Mouse (Mus musculus): ENCODE results near the gene Gm27179. TPM values are rescaled to one million over a fixed set of nuclear protein-coding genes. Genes with fewer than 3 reads are reported as not detected.
"Not testable (repeated sequence)": the region's sequence is repeated elsewhere in the genome, so short reads cannot be mapped to it uniquely, and the experiment has no call there.

Gm27179 gene
- polyA plus RNA-seq, 1 experiment from 2014 or later = not detected

DNA sequence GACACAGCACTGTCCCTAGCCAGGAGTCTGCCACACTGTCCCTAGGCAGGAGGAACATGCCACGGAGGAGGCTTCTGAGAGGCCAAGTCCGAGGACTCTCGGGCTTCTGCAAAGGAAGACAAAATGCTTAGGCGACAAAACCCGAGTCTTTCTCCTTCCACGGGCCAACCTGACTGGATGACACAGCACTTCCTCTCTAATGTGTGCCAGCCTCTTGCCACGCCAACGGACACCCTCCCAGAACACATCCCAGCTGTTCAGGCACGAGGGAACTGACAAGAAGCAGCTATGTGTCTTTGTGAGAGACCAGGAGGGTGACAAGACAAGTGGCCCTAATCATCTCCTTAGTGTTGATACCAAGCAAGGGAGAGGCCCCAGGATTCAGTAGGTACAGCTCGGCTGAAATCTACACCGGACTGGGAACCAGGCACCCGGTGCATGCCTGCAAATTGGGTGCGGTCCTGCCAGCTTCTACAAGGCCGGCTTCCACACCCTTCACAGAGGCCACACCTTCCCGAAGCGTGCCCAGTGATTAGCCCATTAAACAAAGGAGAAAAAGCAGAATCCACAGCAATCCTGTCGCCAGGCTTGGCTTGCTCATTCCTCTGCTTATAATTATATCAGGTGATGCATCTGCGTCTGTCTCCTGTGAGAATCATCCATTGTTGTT lies 26.7 kb downstream of the Gm27179 start:
- not testable (repeated sequence) for ATAC-seq; H3K4me2 ChIP-seq (ENCODE audit: low read length); H3K27ac ChIP-seq (ENCODE audit: low read length); H3K9me3 ChIP-seq (ENCODE audit: control insufficient read depth, low read length); H3K27me3 ChIP-seq (replicated peaks; ENCODE audit: control insufficient read depth, insufficient read depth, low read length); H3K36me3 ChIP-seq (ENCODE audit: control insufficient read depth, insufficient read depth); H3K9ac ChIP-seq (replicated peaks; ENCODE audit: low read depth, low read length); H3K4me1 ChIP-seq (replicated peaks; ENCODE audit: control insufficient read depth, insufficient read depth, low read length); H3K4me3 ChIP-seq (replicated peaks; ENCODE audit: low read length)
- no CpG with 5 or more reads among the region's 18 CpGs for WGBS

DNA sequence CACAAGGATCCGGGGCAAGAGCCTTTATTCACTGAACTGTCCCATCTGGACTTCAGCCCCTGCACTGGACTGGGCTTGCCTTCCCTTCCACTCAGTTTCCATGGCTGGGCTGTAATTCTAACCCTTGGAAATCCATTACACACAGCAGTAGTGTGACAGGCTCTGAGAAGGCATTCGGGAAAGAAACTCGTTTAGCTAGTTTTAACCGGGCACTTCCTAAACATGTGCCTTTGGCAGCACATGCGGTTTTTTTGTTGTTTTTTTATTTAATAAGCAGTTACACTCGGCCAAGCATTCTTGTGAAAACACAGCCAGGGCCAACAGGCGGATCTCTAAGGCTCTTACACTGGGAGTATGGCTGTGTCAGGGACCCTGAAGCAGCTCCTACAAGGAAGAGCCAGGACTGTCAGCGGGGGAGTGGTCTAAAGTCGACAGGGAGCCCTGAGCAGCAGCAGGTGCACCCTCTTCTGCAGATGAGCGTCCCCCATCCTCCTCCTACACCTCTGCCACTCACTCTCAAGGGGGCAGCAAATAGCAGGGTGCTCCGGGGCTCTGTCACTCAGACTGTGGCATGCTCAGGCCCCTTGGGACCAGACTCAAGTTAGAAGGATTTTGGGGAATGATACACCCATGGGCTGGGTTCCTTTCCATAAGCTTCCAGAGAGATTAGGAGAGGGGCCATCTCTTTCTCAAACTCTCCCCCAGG lies 38.3 kb downstream of the Gm27179 start:
- ATAC-seq; H3K4me1 ChIP-seq (replicated peaks; ENCODE audit: control insufficient read depth, insufficient read depth, low read length); H3K27ac ChIP-seq (ENCODE audit: low read length); H3K27me3 ChIP-seq (replicated peaks; ENCODE audit: control insufficient read depth, insufficient read depth, low read length); H3K4me3 ChIP-seq (replicated peaks; ENCODE audit: low read length); H3K9ac ChIP-seq (replicated peaks; ENCODE audit: low read depth, low read length); H3K9me3 ChIP-seq (ENCODE audit: control insufficient read depth, low read length); H3K4me2 ChIP-seq (ENCODE audit: low read length); H3K36me3 ChIP-seq (ENCODE audit: control insufficient read depth, insufficient read depth): not testable (repeated sequence)
- WGBS = no CpG with 5 or more reads among the region's 11 CpGs

DNA sequence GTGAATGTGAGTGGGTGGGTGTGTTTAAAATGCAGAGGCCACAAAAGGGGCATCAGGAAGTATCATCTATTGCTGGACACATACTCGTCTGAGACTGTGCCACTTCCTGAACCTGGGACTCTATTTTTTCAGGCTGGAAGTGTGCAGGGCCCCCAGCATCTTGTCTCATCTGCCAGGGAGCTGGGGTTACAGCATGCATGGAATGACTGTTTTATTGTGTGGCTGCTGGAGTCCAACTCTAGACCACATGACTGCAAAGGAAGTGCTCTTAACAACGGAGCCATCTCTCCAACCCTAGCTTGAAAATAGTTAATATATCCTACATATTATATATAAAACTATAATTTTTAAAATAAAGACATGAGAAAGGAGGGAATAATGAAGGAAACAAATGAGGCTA lies 39.0 kb downstream of the Gm27179 start:
- H3K9ac ChIP-seq (replicated peaks; ENCODE audit: low read depth, low read length) = not testable (repeated sequence)

GRCm38 (mm10) chr14:69470122-69470708 lies 42.1 kb downstream of the Gm27179 start:
- no CpG with 5 or more reads among the region's 8 CpGs for WGBS
- not testable (repeated sequence) for H3K4me2 ChIP-seq (ENCODE audit: low read length); H3K36me3 ChIP-seq (ENCODE audit: control insufficient read depth, insufficient read depth)

More for the DNA sequence above, 39.0 kb downstream of the Gm27179 start:
- not testable (repeated sequence) for H3K4me2 ChIP-seq (ENCODE audit: low read length); H3K36me3 ChIP-seq (ENCODE audit: control insufficient read depth, insufficient read depth); H3K27me3 ChIP-seq (replicated peaks; ENCODE audit: control insufficient read depth, insufficient read depth, low read length); H3K4me1 ChIP-seq (replicated peaks; ENCODE audit: control insufficient read depth, insufficient read depth, low read length); H3K4me3 ChIP-seq (replicated peaks; ENCODE audit: low read length); ATAC-seq; H3K9me3 ChIP-seq (ENCODE audit: control insufficient read depth, low read length); H3K27ac ChIP-seq (ENCODE audit: low read length)
- no CpG with 5 or more reads among the region's 2 CpGs for WGBS

GRCm38 (mm10) chr14:69467612-69468366 lies 44.6 kb downstream of the Gm27179 start:
- not testable (repeated sequence) for H3K27ac ChIP-seq (ENCODE audit: low read length); ATAC-seq; H3K4me3 ChIP-seq (replicated peaks; ENCODE audit: low read length); H3K27me3 ChIP-seq (replicated peaks; ENCODE audit: control insufficient read depth, insufficient read depth, low read length); H3K4me1 ChIP-seq (replicated peaks; ENCODE audit: control insufficient read depth, insufficient read depth, low read length); H3K9me3 ChIP-seq (ENCODE audit: control insufficient read depth, low read length); H3K36me3 ChIP-seq (ENCODE audit: control insufficient read depth, insufficient read depth); H3K9ac ChIP-seq (replicated peaks; ENCODE audit: low read depth, low read length); H3K4me2 ChIP-seq (ENCODE audit: low read length)
- WGBS = no CpG with 5 or more reads among the region's 17 CpGs

More at GRCm38 (mm10) chr14:69470122-69470708, 42.1 kb downstream of the Gm27179 start:
- not testable (repeated sequence) for H3K9ac ChIP-seq (replicated peaks; ENCODE audit: low read depth, low read length); ATAC-seq; H3K4me1 ChIP-seq (replicated peaks; ENCODE audit: control insufficient read depth, insufficient read depth, low read length); H3K27ac ChIP-seq (ENCODE audit: low read length); H3K9me3 ChIP-seq (ENCODE audit: control insufficient read depth, low read length); H3K27me3 ChIP-seq (replicated peaks; ENCODE audit: control insufficient read depth, insufficient read depth, low read length); H3K4me3 ChIP-seq (replicated peaks; ENCODE audit: low read length)

DNA sequence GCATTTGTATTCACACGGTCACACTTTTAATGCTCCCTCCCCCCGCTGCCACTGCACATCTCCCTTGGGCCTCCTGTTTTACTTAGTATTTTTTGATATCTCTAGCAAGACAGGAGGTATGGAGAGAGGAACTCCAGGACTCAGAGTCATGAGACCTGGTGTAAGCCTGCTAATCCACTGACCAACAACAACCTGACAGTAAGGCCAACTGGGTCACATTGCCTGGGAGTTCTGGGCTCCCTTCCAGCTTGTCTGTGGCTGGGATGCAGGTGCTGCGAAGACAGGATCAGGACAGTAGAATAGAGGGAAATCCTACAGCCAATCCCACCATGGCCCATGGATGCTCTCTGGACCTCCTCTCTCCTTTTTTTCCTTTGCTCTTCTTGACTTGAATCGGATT lies 47.9 kb downstream of the Gm27179 start:
- WGBS = no CpG with 5 or more reads among the region's 4 CpGs

More for the DNA sequence above, 47.9 kb downstream of the Gm27179 start:
- H3K27ac ChIP-seq (ENCODE audit: low read length); H3K36me3 ChIP-seq (ENCODE audit: control insufficient read depth, insufficient read depth); H3K4me2 ChIP-seq (ENCODE audit: low read length); H3K9ac ChIP-seq (replicated peaks; ENCODE audit: low read depth, low read length); H3K4me1 ChIP-seq (replicated peaks; ENCODE audit: control insufficient read depth, insufficient read depth, low read length); ATAC-seq; H3K27me3 ChIP-seq (replicated peaks; ENCODE audit: control insufficient read depth, insufficient read depth, low read length); H3K9me3 ChIP-seq (ENCODE audit: control insufficient read depth, low read length); H3K4me3 ChIP-seq (replicated peaks; ENCODE audit: low read length): not testable (repeated sequence)

Other genes with a start within 250 kb of the Gm27179 start
- gene Synb, start 218.2 kb downstream of the Gm27179 start, polyA plus RNA-seq (2015; fragmentation: Nextera tagmentation; extraction: Ambion mirVana) = not detected in 2 replicates
- gene Gm16867, start 9.2 kb downstream of the Gm27179 start, polyA plus RNA-seq (2015; fragmentation: Nextera tagmentation; extraction: Ambion mirVana) = 0.09 TPM in 1 of 2 replicates, not detected in the other
- 9.9 and 11.6 TPM in 2 replicates for gene Entpd4b, start 42.9 kb upstream of the Gm27179 start, polyA plus RNA-seq (2015; fragmentation: Nextera tagmentation; extraction: Ambion mirVana)